Mouse (Mus musculus) brain, adult 2 months (tissue): ENCODE measurements at regions not wholly inside any gene's neighbourhood (a gene's known extent, or its start where the extent isn't known, plus 50 kb on each side); places are given as distances from the start of the nearest gene placed in this dataset.
A peak's percentile ranks its signal among the peaks of the same experiment; 100 is the strongest.
"Not testable (repeated sequence)": the region's sequence is repeated elsewhere in the genome, so short reads cannot be mapped to it uniquely, and the experiment has no call there.

ENCODE experiments used
- DNase-seq: peaks from one replicate; pipeline ENCODE4 v3.0.0; 2011; ENCODE audit warnings: low read depth, low spot score

DNA sequence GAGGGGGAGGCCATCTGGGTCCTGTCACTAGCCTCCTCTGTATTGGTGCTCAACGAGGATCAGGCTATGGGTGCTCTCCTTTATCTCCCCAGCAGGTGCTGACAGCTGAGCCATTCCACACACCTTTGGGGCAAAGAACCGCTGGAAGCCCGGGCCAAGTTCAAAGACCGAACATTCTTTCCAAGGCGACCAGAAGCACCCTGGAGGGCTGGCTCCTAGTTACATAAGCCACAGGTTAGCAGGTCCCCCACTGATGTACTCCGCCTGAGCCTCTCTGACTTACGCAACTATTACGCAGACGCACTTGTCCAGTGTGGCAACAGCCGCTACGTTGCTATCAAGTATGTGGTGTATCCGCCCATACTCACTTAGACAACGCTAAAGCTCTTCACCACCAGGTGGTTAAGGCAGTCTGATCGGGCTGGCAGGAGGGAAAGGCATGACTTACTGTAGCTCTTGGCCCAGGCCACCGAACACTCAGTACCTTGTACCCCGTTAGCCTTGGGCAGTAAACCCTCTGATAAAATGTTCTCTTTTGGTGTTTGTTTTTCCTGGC, 69.2 kb downstream of the Gm33543 start:
- DNase-seq: no peak

- peak; percentile 67 for DNase-seq
Observed at GRCm38 (mm10) chr10:95772811-95773424, 69.8 kb downstream of the Gm33543 start.

DNA sequence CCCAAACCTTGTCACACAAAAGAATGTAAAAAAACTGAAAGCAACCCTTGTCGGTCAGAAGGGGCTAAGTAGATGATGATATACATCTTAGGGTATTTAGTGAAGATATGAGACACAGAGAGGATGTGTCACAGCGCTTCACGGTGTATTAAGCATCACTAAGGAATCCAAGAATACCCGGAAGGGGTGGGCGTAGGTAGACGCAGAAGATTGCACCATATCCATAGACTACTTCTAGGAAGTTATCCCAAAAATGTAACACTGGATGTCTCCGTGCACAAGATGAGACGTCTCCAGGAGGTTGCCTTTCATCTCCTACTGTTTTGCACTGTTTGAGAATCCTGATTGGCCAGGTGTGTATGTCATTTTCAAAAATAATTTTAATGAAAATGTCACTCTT, 73.8 kb downstream of the Gm33543 start:
- DNase-seq: no peak

GRCm38 (mm10) chr10:95767526-95768161, 75.1 kb downstream of the Gm33543 start:
- no peak for DNase-seq

DNA sequence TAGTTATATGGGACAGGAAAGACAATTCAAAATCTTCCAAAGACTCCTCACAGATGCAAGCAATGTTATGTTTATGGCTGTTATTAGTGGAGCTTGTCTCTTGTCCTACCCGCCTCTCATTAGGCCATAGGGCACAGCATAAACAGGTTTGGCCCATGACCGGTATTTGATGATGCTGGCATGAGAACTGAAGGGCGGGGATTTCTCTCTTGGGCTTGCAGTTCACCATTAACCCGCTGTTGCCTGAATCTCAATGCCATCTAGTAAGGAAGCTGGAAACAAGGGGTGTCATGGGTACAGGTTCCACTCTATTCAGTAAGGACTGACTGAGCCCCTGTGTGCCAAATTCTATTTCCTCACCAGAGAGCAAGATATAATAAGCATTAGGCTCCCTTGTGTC, 78.6 kb downstream of the Gm33543 start:
- no peak for DNase-seq

DNA sequence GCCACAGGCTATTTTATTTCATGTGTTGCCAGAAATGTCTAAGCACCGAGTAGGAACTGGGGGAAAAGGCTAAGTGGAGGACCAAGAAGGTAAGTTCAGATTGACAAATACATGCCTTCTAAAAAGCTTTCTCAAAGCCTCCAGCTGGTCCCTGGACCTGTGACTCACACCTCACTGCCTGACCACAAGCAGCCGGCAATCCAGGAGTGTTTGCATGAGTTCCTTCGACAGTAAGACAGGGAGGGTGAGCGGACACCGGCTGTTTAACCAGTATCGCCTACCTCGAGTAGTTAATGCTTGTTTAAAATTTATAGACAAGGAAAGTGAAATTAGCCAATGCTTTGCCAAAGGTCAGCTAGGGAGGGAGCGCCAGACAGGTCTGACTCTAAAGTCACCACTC, 80.1 kb downstream of the Gm33543 start:
- DNase-seq: no peak

GRCm38 (mm10) chr10:95761969-95762368, 80.8 kb downstream of the Gm33543 start:
- no peak for DNase-seq

DNA sequence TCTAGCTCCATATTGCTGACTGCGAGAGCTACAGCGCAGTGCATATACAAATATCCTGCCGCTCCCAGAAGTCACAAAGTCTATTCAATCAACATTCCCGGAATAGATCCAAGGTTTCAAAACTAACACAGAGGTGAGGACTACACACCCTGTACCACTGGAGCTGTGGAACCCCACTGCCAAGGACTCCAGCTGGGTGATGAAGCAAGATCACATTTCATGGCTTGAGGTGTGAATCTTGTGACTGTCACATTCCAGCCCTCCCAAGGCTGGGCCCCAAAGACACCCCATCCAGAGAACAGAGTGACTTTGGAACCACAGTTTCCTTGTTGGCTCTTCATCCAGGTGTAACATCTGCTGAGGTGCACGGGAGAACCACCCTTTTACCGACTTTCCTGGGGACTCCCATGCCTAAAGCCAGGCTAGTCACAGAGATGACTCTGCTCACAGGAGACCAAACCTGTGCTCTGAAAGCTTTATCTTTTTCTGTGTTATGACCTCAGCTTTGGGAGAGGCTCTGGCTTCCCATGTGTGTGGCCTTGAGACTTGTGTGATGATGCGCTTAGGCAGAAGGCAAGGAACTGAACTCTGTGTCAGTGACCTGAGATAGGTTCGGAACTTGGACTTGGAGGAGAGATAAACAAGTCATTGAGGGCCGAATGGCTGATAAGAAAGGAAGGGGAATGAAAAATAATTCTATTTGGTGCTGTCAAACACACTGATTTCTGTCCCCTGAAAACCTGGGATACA, 82.4 kb downstream of the Gm33543 start:
- no peak for DNase-seq

DNA sequence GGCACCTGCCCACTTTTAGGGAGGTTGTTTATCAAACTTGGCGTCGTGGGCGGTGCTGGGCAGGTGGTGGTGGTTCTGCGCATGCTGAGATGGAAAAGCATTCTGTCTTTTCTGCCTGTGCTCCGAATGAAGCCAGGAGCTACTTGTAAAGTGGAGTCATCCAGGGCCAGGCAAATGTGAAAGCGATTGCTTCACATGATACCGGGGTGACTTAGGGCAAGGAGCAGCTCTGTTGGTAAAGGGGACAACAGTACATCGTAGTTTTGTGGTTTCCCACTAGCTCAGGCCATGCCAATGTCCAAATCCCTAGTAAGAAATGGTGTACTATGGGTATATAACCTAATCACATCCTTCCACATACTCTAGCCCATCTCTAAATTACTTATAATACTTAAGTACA, 84.5 kb downstream of the Gm33543 start:
- DNase-seq: no peak

DNA sequence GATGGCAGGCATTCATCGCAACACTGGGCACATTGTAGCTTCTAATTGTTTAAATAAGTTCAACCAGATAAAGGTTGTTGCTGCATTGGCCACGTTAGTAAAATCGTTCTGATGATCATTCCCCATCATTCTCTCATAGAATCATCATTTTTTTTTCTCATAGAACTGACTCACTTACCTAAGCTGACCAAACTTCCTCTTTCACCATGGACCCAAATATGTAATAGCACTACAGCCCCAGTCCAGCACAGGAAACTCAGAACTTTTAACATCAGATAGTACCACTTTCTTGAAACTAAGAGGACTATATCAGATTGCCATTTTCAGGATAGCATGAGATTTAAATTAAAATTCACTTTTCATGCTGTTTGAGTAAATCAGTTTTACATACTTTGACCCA, 82.2 kb upstream of the Anapc15-ps start:
- DNase-seq: no peak

GRCm38 (mm10) chr10:95753396-95753905, 80.2 kb upstream of the Anapc15-ps start:
- DNase-seq: no peak

DNA sequence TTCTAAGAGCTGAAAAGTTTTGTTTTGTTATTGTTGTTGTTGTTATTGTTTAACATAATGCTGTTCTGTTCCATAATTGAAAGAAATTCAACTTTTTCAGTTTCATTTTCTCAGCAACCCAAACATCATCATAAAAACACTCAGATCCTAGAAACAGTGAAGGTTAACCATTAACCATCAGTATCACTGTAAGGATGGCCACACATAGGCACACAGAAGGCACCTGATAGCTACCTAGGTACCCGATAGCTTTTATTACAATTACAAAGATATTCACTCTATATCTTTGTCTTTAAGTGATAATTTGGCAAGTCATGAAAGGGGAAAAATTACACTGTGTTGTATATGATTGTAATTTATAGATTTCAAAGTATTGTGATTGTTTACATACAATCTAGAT, 75.1 kb upstream of the Anapc15-ps start:
- no peak for DNase-seq

DNA sequence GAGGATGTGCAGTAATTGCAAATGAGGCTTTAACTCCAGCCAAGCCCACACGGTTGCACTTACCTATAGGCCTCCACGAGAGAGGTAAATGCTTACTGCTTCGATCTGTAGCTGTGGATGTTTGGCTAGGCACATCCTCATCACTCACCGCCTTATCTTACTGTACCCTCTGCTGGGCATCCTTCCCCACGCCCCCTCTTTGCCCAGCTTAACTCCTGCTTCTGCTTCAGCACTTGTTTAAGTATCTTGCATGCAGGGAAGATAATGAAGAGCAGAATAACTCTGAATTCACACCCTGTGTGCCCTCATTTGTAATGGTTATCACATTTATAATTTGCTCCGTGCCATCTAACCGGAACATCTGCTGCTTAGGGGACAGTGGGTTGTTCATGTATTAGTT, 74.7 kb upstream of the Anapc15-ps start:
- no peak for DNase-seq

GRCm38 (mm10) chr10:95745834-95746620, 72.8 kb upstream of the Anapc15-ps start:
- DNase-seq: peak; percentile 60

GRCm38 (mm10) chr10:95745254-95745653, 72.0 kb upstream of the Anapc15-ps start:
- no peak for DNase-seq

GRCm38 (mm10) chr10:95743627-95744026, 70.4 kb upstream of the Anapc15-ps start:
- no peak for DNase-seq

- no peak for DNase-seq
Observed at GRCm38 (mm10) chr10:95739421-95739820, 66.2 kb upstream of the Anapc15-ps start.

DNA sequence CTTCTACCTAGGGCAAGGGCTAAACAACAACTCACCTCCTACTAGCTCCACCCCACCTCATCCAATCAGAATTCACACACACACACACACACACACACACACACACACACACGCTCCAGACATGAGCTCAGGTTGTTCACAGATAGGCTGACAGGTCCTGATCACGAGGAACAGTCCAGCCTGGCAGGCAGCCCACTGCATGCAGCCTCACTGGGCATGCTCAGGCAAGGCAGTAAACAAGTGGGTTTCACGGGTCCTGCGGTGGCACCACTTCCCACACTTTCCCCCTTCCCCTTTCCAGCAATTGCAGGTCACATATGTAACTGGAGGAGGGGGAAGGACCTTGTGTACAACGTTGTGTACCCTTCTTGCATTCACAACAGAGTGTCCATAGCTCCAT, 63.5 kb upstream of the Anapc15-ps start:
- DNase-seq: not testable (repeated sequence)

GRCm38 (mm10) chr10:95731001-95731400, 57.8 kb upstream of the Anapc15-ps start:
- DNase-seq: no peak

GRCm38 (mm10) chr10:95729890-95730289, 56.6 kb upstream of the Anapc15-ps start:
- no peak for DNase-seq

DNA sequence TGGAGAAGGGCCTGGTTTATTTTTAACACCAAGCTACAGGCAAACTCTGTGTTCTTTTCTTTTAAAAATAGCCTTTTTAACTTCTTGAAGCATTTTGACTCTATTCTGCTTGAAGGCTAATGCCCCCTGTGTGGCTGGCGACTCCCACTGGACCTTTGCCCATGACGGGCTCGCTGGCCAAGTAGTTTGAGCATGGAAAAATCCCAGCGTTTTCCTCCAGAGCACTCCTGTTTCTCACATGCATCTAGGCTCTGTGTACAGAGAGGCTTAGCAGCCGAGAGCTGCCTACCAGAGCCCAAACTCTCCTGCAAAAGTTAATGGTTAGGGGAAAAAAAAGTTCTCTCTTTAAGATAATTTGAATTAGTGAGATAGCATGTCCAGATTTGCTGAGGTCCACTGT, 52.7 kb upstream of the Anapc15-ps start:
- DNase-seq: peak; percentile 79

DNA sequence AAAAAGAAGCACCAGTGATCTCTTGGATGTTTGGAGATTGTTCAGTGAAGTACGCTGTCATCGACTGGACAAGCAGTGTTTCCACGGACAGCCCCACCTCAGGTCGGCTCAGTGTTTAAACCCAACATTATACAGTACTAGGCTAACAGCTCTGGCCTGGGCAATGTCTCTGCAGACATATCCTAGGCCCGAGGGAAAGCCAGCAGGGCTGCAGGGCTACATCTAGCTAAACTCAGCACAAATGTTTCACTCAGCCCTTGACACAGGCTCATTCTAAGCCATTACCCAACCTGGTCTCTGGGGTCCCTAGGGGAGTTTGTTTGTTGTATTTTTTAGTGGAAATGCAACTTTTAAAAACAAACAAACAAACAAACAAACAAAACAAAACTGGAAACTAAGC, 52.1 kb upstream of the Anapc15-ps start:
- DNase-seq: peak; percentile 5
